Mouse (Mus musculus) ES-E14 (cell line): ENCODE measurements around the gene Krtap1-3.
"Not testable (repeated sequence)": the region's sequence is repeated elsewhere in the genome, so short reads cannot be mapped to it uniquely, and the experiment has no call there.

Experiments used
- CHD2 ChIP-seq: IDR thresholded peaks from 2 replicates; pipeline ENCODE4 v1.6.1; 2014; ENCODE audit warnings: mild to moderate bottlenecking, low read depth, low read length, inconsistent platforms
- HCFC1 ChIP-seq: IDR thresholded peaks from 2 replicates; pipeline ENCODE4 v1.6.1; 2012; ENCODE audit warnings: low read length, inconsistent platforms, borderline replicate concordance; ENCODE audit not compliant: insufficient read depth
- MAFK ChIP-seq: IDR thresholded peaks from 2 replicates; pipeline ENCODE4 v1.6.1; 2014; ENCODE audit warnings: mild to moderate bottlenecking, low read depth, low read length, inconsistent platforms; ENCODE audit not compliant: insufficient read depth
- ZNF384 ChIP-seq: IDR thresholded peaks from 2 replicates; pipeline ENCODE4 v1.6.1; 2012; ENCODE audit warnings: low read depth, low read length, inconsistent platforms

DNA sequence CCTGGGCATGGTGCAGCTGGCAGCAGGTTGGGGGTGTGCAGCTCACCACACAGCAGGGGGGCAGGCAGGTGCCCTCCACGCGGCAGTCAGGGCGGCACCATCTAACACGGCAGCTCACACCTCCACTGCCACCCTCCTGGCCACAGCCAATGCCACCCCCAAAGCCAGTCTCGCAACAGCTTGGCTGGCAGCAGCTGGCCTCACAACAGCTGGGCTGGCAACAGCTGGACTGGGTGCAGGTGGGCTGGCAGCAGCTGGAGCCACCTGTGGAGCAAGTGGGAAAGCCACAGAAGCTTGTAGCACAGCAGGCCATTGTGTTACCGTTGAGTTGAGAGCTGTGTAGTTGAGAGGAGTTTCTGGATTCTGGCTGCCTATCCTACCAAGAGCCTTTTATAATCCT lies 6.6 kb upstream of the Krtap1-3 start, which contains the start of gene Krtap9-3:
- TF ChIP-seq ZNF384, HCFC1, MAFK, CHD2: not testable (repeated sequence)
